Mouse (Mus musculus): ENCODE data around the gene Map3k4.
A peak's percentile ranks its signal among the peaks of the same experiment; 100 is the strongest.

Gene Map3k4

DNA sequence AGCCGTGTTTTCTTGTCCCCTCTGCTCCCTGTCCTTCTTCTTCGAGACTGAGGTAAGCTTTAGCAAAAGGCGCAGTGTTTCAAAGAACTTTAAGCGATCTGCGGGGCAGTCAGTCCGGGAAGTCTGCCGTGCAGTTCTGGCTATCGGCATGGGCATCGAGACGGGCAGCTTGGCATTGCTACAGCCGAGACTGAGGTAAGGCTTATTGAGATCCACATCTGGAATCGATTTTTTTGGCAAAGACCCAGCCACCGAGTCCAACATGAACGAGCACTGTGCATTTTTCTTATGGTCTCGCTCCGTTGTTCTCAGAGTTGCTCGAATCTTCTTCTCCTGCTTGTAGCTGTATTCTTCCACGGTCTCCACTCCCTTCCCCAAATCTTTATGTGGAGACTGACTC, 46.8 kb downstream of the Map3k4 start:
- DNase-seq (ENCODE audit: low read depth, low spot score): no peak

DNA sequence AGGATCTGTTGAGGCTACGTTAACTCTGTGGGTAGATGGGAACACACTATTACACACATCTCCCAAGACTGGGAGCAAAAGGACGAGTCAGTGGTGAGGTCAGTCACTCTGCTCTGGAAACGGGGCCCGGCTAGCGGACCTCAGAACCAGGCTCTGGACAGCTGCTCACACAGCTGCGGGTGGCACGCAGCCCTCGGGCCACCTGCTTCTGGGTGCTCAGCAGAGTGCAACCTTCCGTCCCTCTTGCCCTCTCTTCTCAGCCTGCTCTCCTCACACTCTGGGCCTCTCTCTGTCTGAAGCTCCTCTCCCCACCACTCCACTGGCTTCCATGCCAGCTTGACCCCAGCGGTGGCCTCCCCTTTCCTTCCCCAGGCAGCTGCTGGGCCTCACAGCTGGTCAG, 50.1 kb downstream of the Map3k4 start:
- DNase-seq (ENCODE audit: low read depth, low spot score): no peak

DNA sequence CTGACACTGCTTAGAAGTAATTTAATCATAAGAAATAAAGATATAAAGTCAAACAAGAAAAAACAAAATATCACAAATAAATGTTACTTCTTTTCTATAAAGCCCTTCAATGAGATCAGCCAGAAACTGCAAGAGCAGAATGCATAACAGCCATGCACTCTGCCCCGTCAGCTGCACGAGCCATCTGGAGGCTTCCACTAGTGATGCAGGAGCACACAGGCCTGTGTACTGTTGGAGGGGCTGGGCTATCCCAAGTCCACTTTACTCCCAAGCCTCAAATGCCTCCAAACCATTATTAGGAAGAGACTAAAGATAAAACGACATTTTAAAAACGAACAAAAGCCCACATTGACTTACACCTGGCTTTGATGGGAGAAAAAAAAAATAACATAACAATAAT, 50.5 kb downstream of the Map3k4 start:
- DNase-seq (ENCODE audit: low read depth, low spot score): no peak

DNA sequence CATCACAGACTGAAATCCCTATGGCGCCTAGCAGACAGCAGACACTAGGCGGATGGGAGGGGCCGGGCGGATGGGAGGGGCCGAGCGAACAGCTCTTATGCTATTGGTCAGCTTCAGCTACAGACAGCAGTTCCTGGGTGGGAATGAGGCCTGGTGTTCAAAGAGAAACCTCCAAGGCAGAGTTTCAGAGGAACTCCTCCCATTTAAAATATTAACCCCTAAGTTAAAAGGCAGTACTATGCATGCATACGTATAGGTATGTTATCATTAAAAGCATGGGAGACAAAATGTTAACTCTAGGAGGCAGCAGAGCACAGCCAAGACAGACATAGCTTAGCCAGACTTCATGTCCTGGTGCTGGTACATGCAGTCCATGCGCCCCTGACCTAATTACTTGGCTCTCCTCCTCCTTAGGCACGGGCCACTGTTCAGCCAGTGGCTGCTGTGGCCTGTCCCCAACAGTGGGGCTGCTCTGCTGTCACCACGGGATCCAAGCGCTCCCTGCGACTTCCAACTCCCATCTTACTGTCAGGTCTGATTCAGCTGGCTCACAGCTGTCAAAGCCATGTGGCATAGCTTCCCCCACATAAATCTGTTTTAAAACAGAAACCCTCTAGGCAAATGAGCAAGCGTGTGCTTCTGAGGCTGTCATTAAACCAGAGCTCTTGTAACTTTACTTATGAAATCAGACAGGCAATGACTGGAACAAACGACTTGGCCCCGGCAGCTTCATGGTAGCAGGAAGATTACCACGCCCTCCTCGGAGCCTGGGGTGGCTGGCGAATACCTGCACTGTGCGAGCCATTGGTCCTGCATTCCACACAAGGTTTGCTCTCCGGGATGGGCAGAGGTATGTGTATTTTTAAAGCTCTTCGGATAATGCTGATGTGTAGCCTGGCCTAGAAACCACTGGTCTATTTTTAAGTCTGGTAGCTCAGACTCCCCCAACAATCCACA, 52.3 kb downstream of the Map3k4 start:
- peak; percentile 26 for DNase-seq (ENCODE audit: low read depth, low spot score)

DNA sequence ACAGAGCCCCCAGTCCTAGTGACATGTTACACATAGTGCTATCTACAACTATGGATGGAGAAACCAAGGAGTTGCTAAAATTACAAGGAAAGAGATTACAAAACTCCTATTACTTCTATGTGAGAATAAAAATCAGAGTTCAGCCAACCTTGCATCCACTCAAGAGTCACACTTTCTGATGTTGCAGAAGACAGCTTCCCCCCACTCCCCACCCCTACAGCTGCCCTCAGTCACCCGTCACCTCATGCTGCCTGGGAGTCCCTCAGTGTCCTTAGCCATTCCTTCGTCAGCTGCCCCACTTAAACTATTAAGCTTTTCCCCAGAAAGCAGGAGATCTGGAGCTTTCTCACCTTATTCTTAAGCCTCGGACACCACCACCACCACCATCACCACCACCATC, 54.3 kb downstream of the Map3k4 start:
- DNase-seq (ENCODE audit: low read depth, low spot score): no peak

DNA sequence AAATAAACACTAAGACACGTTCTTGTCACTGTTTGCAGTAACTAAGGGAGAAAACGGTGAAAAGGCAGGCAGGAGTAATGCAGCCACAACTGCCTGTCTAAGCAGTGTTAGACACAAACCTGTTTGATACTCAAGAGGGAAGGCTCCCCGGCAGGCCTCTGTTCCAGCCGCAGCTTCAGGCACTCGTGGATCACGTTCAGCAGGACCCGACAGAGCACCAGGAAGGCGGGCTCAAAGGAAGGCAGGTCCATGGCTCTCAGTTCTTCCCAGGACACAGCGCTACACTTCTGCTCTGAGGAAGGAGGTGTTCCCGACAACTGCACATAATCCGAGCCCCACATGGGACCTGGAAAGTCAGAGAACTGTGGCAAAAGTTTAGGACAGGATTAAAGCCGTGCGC, 54.8 kb downstream of the Map3k4 start:
- DNase-seq (ENCODE audit: low read depth, low spot score): no peak

DNA sequence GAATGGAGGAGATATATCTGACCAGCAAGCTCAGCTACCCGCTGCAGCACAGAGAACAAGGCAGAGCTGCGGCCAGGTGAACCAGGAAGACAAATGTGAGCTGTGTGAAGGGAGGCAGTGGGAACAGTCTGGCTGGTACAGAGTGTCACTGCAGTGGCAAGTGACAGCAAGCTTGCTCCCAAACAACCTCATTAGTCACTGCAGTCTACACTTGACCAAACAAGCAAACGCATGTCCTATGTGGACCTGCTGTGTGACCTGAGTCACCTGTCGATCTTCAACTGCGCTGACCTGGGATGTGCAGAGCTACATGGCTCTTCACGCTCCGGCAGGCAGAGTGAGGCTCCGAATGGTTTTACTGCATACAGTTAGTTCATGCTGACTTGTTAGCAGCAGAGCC, 55.7 kb downstream of the Map3k4 start:
- no peak for DNase-seq (ENCODE audit: low read depth, low spot score)

DNA sequence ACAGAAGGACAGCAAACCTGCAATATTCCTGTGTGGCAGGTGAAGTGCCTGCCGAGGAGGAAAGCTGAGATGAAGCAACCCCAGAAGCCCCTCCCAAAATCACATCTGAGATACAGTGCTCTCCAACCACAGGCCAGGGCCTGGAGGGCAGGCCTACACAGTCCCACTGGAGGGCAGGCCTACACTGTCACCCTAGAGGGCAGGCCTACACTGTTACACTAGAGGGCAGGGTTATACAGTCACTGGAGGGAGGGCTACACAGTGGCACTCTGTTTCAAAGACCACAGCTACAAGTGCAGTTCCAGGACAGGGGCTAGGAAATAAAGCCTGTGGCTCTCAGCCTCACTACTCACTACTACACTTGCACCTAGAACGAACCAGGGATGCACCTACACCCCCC, 56.7 kb downstream of the Map3k4 start:
- DNase-seq (ENCODE audit: low read depth, low spot score): no peak

DNA sequence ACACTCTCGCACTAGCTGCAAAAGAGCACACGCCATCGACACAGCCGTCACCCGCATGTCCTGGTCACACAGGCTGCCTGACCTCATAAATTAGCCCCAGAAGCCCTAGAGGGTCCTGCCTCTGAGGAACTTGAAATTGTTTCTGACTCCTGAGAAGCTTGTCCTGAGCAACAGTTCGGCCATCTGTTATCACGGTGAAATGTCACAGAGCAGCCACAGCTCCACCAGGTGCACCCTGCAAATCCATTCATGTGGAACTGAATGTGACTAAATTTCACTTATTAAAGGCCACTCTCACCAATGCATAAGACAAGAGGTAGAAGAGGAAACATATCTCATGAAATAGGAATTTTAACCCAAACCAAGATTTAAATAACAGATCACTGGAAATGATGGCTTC, 57.2 kb downstream of the Map3k4 start:
- no peak for DNase-seq (ENCODE audit: low read depth, low spot score)

DNA sequence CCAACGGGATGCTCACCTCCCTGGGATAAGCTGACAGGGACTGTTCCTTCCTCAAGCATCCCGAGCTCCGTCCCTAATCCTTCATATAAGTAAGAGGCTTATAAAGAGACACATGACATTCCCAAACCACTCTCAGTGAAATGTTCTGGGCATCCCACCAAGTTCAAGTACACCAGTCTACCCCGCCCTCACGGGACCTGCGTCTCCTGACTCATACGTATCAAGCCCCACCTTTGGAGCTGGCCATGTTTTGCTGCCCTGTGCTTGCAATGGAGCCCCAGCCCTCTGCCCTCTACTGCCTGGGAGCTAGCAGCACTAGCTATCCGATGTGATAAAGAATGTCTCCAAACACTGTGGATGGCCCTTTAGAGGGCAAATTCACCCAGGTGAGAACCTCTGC, 58.6 kb downstream of the Map3k4 start:
- DNase-seq (ENCODE audit: low read depth, low spot score): no peak

DNA sequence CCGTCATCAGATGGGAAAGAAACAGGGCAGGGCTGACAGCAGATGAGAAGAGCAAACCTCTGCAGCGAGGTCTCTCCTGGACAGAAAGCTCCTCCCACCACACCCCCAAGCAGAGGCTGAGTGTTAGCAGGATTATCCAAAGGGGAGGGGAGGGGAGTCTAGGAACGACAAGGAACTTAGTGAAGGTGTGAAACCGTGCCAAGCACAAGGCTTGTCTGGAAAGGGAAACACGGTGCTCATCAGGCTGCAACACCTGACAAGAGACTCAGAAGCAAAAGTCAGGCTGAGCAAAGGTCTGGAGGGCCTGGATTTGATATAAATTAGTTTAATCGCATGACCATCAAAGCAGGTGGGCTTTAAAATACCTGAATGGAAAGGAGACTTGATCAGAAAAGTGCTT, 60.1 kb downstream of the Map3k4 start:
- no peak for DNase-seq (ENCODE audit: low read depth, low spot score)

DNA sequence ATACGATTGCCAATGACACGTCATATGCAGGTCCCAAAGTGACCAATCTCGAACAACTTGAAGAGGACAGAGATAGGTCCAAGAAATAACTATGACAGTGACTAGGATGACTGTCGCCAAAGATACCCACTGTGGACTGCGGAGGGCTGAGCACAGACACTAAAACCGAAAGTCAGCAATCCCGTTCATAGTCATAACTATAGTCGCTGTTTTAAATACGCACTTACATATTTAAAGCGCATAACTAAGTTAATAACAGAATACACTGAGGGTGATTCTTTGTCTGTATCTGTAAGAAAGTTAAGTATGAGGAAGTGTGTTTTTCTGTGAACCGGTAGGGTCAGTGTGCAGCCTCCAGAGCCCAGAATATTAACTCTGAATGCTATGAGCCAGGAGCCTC, 62.5 kb downstream of the Map3k4 start:
- no peak for DNase-seq (ENCODE audit: low read depth, low spot score)

DNA sequence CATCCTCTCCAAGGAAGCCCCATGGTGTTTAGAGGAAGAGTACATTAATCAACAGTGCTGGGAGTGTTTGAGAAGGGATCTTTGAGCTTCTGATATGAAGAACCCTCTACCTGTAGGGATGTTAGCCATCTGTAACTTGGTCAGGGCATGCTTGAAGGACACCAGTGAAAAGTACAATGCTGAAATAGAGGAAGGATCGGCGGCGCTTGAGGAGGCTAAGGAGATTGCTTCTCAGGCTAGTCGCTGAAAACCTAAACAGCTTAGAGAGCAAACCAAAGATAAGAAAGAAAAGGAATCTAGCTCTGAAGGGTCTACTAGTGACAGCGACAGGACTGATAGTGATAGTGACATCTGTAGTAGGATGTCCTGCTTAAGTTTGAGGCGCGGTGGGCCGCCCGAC, 68.0 kb downstream of the Map3k4 start:
- DNase-seq (ENCODE audit: low read depth, low spot score): no peak

DNA sequence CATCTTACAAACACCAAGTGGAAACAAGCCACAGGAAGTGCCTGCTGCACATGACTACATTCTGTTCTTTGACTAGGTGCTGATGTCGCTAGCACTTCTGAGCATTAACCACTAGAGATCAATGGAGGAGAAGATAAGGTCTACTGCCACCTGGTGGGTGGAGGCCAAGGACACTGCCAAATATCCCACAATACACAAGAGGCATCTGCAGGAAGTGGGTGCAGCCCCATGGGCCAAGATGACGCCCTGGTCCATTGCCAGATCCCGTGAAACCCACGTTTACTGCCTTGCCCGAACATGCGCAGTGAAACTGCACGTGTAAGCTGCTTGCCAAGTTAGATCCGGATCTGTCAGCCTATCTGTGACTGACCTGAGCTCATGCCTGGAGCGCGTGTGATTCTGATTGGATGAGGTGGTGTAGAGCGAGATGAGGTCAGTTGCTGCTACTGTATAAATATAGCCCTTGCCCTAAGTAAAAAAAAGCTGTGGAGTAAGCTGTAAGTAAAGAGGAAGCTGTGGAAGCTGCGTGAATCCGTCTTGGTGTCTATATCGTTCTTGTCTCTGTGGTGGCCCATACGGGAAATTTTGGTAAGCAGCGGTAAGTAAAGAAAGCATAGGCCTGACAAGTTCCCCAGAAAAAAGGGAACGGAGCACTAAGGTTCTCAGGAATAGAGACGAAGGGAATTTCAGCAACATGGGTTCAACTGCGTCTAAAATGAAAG, 68.7 kb downstream of the Map3k4 start:
- DNase-seq (ENCODE audit: low read depth, low spot score): no peak

DNA sequence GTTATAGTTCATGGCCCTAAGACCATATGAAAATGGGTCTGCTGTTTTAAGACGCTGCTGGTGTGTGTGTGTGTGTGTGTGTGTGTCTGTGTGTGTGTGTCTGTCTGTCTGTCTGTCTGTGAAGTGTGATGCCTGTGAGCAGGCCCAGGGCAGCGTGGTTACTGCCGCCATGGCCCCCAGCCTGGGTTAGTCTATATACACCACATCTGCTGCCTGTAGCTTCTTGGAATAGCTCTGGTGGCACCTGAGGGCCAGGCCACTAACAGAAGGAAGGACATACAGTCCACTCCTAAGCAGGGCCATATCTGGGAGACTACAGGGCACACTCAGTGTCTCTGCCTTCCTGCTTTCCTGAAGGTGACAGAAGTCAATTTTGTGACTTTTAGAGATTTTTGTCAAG, 77.9 kb downstream of the Map3k4 start:
- no peak for DNase-seq (ENCODE audit: low read depth, low spot score)

DNA sequence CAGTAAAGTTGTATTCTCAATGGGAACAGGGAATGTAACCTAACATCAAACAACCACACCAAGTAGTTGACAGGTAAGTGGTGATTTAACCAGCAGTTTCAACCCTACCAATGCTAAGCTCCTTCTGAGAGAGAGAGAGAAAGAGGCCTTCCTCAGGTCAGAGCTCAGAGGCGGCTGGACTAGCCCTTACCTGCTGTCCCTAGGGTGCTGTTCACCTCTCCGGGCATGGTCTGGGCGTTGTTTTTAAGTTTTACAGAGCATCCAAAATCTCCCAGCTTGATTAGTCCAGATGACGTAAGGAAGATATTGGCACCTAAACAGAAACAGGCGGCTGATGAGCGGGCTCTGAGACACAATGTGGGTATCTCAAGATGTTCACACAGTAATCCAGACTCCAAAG, 85.9 kb downstream of the Map3k4 start:
- no peak for DNase-seq (ENCODE audit: low read depth, low spot score)

DNA sequence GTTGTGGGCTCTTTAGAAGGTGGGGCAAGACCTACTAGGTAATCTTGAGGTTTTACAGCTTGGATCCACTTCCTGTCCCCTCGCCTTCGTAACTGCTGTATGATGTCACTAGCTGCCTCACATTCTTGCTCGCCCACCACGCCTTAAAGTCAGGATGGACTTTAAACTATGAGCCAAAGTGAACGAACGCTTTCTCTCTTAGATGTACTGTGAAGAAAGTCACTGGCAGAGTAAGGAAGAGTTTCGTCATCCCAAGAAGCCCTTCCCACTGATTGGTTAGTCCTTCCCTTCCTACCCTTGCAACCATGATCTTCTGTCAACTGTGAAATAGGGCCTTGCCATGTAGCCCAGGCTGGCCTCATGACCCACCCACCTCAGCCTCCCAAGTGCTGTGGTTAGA, 87.5 kb downstream of the Map3k4 start:
- no peak for DNase-seq (ENCODE audit: low read depth, low spot score)

DNA sequence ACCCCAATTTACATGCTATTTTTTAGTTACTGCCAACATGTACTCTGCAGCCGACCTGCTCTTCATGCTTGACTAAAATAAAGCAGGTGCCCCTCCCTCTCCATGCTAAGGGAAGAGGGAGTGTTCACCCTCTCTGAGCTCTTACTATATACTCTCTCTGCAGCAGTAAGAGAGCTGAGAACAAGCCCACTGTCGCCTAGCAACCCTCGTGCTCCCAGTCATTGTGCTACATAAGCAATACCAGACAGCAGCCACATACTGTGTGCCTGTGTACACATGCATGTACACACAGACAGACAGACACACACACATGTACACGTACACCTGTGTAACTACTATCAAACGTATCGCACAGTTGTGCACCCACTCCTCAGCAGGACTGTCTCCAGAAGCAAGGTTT, 88.4 kb downstream of the Map3k4 start:
- DNase-seq (ENCODE audit: low read depth, low spot score): peak; percentile 64

DNA sequence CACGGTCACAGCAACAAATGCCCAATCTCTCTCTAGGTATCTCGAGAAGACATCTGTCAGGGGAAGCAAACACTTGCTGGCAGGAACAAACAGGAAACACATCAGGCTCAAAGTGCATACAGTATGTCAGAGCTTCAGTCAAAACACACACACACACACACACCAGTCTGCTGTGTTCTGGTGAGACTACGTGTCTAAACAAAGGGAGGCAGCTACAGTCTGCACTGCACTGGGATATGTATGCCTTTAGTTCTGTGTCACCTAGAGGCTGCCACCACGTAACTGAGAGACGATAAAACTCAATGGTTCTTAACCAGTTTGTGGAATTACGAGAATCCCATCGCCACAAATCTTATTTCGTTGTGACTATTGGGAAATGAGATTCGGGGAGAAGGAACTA, 88.8 kb downstream of the Map3k4 start:
- DNase-seq (ENCODE audit: low read depth, low spot score): no peak

DNA sequence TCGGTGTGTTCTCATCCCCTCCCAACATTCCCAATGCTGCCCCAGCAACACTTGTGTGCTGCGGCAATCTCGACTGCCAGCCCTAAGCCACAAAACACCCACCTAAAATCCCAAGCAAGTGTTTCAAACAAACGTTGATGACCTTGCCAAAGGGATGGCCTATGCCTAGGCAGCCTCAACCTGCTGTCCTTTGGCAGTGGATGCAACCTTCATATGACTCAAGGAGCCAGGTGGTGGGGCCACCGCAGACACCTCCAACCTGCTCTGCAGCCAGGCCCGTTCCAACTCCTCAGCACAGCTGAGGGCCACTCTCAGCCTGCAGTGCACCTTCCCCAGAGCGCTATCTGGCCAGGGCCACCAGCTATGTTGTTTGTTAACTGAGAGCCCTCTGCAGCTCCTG, 90.1 kb downstream of the Map3k4 start:
- DNase-seq (ENCODE audit: low read depth, low spot score): no peak

DNA sequence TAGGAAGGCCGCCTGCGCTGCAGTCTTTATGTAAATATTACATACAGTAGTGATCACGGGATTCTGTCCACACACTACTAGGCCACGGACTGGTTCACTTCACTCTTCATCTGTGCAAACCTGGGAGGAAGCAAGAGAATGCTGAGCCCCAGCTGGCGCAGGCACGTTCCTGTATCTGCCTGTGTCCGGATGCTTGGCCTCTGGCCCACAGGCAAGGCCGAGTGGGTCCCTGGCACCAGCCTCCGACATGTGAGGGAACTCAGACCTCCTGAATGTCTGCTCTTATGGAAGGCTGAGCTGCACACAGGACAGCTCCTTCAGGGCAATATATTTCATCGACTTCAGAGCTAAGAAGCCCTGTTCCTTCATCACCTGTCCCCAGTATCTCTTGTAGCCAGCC, 90.6 kb downstream of the Map3k4 start:
- no peak for DNase-seq (ENCODE audit: low read depth, low spot score)

DNA sequence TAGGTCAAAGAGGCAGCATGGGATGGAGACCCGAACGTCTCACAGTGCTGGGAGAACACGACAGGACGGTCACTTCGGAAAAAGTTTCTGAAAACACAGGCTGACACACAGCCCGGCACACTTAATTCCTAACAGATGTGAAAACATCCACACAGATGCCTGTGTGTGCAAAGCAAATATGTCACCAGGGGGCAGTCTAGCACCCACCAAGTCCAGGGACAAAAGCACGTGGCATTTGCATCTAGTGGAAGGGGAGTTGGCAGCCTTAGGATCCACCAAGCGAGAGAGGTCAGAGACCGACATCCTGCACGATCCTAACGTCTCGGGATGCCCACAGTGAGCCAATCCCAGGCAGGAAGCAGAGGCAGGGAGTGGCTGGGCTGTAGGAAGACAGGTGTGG, 92.0 kb downstream of the Map3k4 start:
- no peak for DNase-seq (ENCODE audit: low read depth, low spot score)

DNA sequence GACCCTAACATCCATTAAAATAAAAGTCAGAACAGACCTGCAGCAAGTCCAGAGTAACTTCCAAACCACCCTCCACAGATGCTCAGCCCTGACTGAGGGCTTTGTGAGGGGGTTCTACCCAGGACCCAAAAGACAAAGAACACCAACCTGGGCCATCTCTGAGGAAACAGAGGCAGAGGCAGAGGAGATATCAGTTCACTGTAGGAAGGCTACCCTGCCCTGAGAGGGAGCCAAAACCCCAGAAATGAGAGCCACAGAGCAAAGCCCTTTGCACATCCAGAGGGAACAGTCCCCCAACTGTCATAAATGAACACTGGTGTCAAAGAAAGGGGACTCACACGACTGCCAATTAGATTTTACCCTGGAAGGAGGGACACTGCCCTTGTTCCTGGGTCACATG, 93.4 kb downstream of the Map3k4 start:
- DNase-seq (ENCODE audit: low read depth, low spot score): no peak

All from brain, embryonic 18.5 days (tissue).